Mouse (Mus musculus) limb, embryonic 11.5 days (tissue): ENCODE results near the gene Opn1sw. TPM values are rescaled to one million over a fixed set of nuclear protein-coding genes. Genes with fewer than 3 reads are reported as not detected.
A peak's percentile ranks its signal among the peaks of the same experiment; 100 is the strongest.

Experiments used
- ATAC-seq: fragments of 200-750 bp; cut with Nextera tagmentation; 2 replicates; pipeline ENCODE4 v1.8.0; 2017; ENCODE audit warnings: low read depth; ENCODE audit not compliant: insufficient number of reproducible peaks, low FRiP score, low TSS enrichment
- DNase-seq: peaks from one replicate; pipeline ENCODE4 v3.0.0-alpha.2; 2015; ENCODE audit warnings: low spot score
- H3K27ac ChIP-seq: fragments of 300-500 bp; sonication (generic); replicated peaks from 2 replicates; pipeline ENCODE4 v1.5.1; 2014; ENCODE audit warnings: low read depth, mild to moderate bottlenecking, low read length
- H3K27me3 ChIP-seq: fragments of 300-500 bp; sonication (generic); 2 replicates; pipeline ENCODE4 v1.6.1; 2014; ENCODE audit warnings: mild to moderate bottlenecking, low read length, mixed read lengths; ENCODE audit not compliant: control insufficient read depth, insufficient read depth
- H3K36me3 ChIP-seq: fragments of 300-500 bp; sonication (generic); 2 replicates; pipeline ENCODE4 v1.6.1; 2014; ENCODE audit warnings: mild to moderate bottlenecking, low read length, moderate library complexity, mixed read lengths; ENCODE audit not compliant: control insufficient read depth, insufficient read depth
- H3K4me1 ChIP-seq: fragments of 300-500 bp; sonication (generic); 2 replicates; pipeline ENCODE4 v1.6.1; 2014; ENCODE audit warnings: low read length, mixed read lengths; ENCODE audit not compliant: control insufficient read depth, insufficient read depth
- H3K4me2 ChIP-seq: fragments of 300-500 bp; sonication (generic); 2 replicates; pipeline ENCODE4 v1.6.1; 2014; ENCODE audit warnings: low read depth, mild to moderate bottlenecking, moderate library complexity; ENCODE audit not compliant: severe bottlenecking
- H3K4me3 ChIP-seq: fragments of 300-500 bp; sonication (generic); 2 replicates; pipeline ENCODE4 v1.5.1; 2014; ENCODE audit warnings: low read depth, low read length
- H3K9ac ChIP-seq: fragments of 300-500 bp; sonication (generic); 2 replicates; pipeline ENCODE4 v1.6.1; 2014; ENCODE audit warnings: mild to moderate bottlenecking, low read length
- H3K9me3 ChIP-seq: fragments of 300-500 bp; sonication (generic); 2 replicates; pipeline ENCODE4 v1.6.1; 2016; ENCODE audit warnings: low read length; ENCODE audit not compliant: control insufficient read depth
- WGBS: fragments of 180-500 bp; shearing (Covaris S2); extraction: QIAGEN DNeasy Blood & Tissue Kit; methylation state at CpG from one replicate; pipeline ENCODE4 v1.1.7; 2014; 5-methylcytosine and 5-hydroxymethylcytosine counted together
- polyA plus RNA-seq: library from polyadenylated mRNA; unstranded; fragments of >200 nt; fragmentation: Nextera tagmentation; extraction: Ambion mirVana; gene quantifications from 2 replicates; pipeline ENCODE4 v1.2.1, GENCODE M21; 2014

The Opn1sw gene
- polyA plus RNA-seq, 1 experiment from 2014 or later = 0.24 TPM

- Histone ChIP-seq H3K4me3 (no peak overlapping the region), H3K9ac (no peak overlapping the region), H3K4me2 (no peak overlapping the region), H3K27me3 (no peaks in the 10 kb centered on the region), H3K36me3 (peaks cover 13% of the 10 kb centered on the region; the same call in 1 of the 2 replicates), H3K9me3 (no peaks in the 10 kb centered on the region), H3K4me1 (no peaks in the 10 kb centered on the region), H3K27ac (no peak overlapping the region)
- no peak for DNase-seq
- WGBS = 75% methylated on average over 3 of the region's 3 CpGs
- ATAC-seq = no peak
Observed at GRCm38 (mm10) chr6:29363129-29363515, 25.1 kb downstream of the Opn1sw start.

GRCm38 (mm10) chr6:29362246-29363128 lies 25.8 kb downstream of the Opn1sw start:
- Histone ChIP-seq H3K27ac (no peak overlapping the region), H3K27me3 (no peaks in the 10 kb centered on the region), H3K4me1 (no peaks in the 10 kb centered on the region), H3K9me3 (no peaks in the 10 kb centered on the region), H3K4me3 (no peak overlapping the region), H3K9ac (no peak overlapping the region), H3K36me3 (peaks cover 13% of the 10 kb centered on the region; the same call in 1 of the 2 replicates), H3K4me2 (no peak overlapping the region)
- DNase-seq (no peak), ATAC-seq (peak; percentile 31; the same call in 1 of the 2 replicates)
- WGBS = 62% methylated on average over 7 of the region's 7 CpGs

- H3K9ac ChIP-seq = no peak overlapping the region
- DNase-seq = no peak
- H3K4me3 ChIP-seq = no peak overlapping the region
- no peak overlapping the region for H3K4me2 ChIP-seq
- no peaks in the 10 kb centered on the region for H3K9me3 ChIP-seq
- H3K36me3 ChIP-seq = peaks cover 4% of the 10 kb centered on the region; the same call in 1 of the 2 replicates
- no peaks in the 10 kb centered on the region for H3K27me3 ChIP-seq
- H3K4me1 ChIP-seq = no peaks in the 10 kb centered on the region
- 93% methylated on average over 6 of the region's 6 CpGs for WGBS
- H3K27ac ChIP-seq = no peak overlapping the region
- ATAC-seq = no peak
Observed at GRCm38 (mm10) chr6:29360211-29360610, 28.1 kb downstream of the Opn1sw start.

- DNase-seq (no peak), ATAC-seq (no peak)
- H3K9me3 ChIP-seq = no peaks in the 10 kb centered on the region
- no peak overlapping the region for H3K4me2 ChIP-seq
- peaks cover 4% of the 10 kb centered on the region; the same call in 1 of the 2 replicates for H3K36me3 ChIP-seq
- H3K4me1 ChIP-seq = no peaks in the 10 kb centered on the region
- no peaks in the 10 kb centered on the region for H3K27me3 ChIP-seq
- H3K27ac ChIP-seq = no peak overlapping the region
- WGBS = 98% methylated on average over 3 of the region's 3 CpGs
- H3K4me3 ChIP-seq = no peak overlapping the region
- no peak overlapping the region for H3K9ac ChIP-seq
Observed at GRCm38 (mm10) chr6:29359386-29359785, 28.9 kb downstream of the Opn1sw start.

GRCm38 (mm10) chr6:29352816-29353215 lies 35.5 kb downstream of the Opn1sw start:
- Histone ChIP-seq H3K4me3 (no peak overlapping the region), H3K9ac (no peak overlapping the region), H3K4me1 (no peaks in the 10 kb centered on the region), H3K27ac (no peak overlapping the region), H3K36me3 (peaks cover 2% of the 10 kb centered on the region; the same call in 1 of the 2 replicates), H3K27me3 (no peaks in the 10 kb centered on the region), H3K9me3 (no peaks in the 10 kb centered on the region), H3K4me2 (no peak overlapping the region)
- ATAC-seq (no peak), DNase-seq (no peak)
- WGBS = 79% methylated on average over 5 of the region's 5 CpGs

- Histone ChIP-seq H3K4me2 (no peak overlapping the region), H3K4me1 (no peaks in the 10 kb centered on the region), H3K9ac (no peak overlapping the region), H3K4me3 (no peak overlapping the region), H3K36me3 (no peaks in the 10 kb centered on the region; the same call in 1 of the 2 replicates), H3K9me3 (no peaks in the 10 kb centered on the region), H3K27ac (no peak overlapping the region), H3K27me3 (no peaks in the 10 kb centered on the region)
- ATAC-seq = no peak
- no peak for DNase-seq
Observed at GRCm38 (mm10) chr6:29351613-29352012, 36.7 kb downstream of the Opn1sw start.

- Histone ChIP-seq H3K9ac (peak overlapping the region; percentile 87), H3K36me3 (no peaks in the 10 kb centered on the region), H3K9me3 (no peaks in the 10 kb centered on the region), H3K4me2 (peak overlapping the region; percentile 58), H3K4me3 (peak overlapping the region; percentile 89), H3K27ac (peak overlapping the region; percentile 62; the same call in 1 of the 2 replicates), H3K4me1 (no peaks in the 10 kb centered on the region), H3K27me3 (no peaks in the 10 kb centered on the region)
- WGBS = under 1% methylated on average over 15 of the region's 15 CpGs
- DNase-seq = no peak
- ATAC-seq = no peak; the same call in 1 of the 2 replicates
Observed at GRCm38 (mm10) chr6:29348371-29348724, 39.9 kb downstream of the Opn1sw start.

GRCm38 (mm10) chr6:29347665-29348370 lies 40.5 kb downstream of the Opn1sw start, which contains the start of gene Calu:
Gene Calu, plus strand, starts transcription at chr6:29348069.
- Histone ChIP-seq H3K4me1 (no peaks in the 10 kb centered on the region), H3K27ac (peak within 1 kb of the TSS; percentile 86), H3K9ac (peak within 1 kb of the TSS; percentile 87), H3K9me3 (no peaks in the 10 kb centered on the region), H3K4me3 (peak within 1 kb of the TSS; percentile 89), H3K4me2 (peak within 1 kb of the TSS; percentile 64), H3K27me3 (no peaks in the 10 kb centered on the region), H3K36me3 (no peaks in the 10 kb centered on the region)
- under 1% methylated on average over 55 of the region's 55 CpGs for WGBS
- peak; percentile 100 for ATAC-seq
- peak; percentile 100 for DNase-seq
